Mouse (Mus musculus) cerebellum, adult 11-12 months (tissue): ENCODE results near the gene Gm10037.
"Not testable (repeated sequence)": the region's sequence is repeated elsewhere in the genome, so short reads cannot be mapped to it uniquely, and the experiment has no call there.

Experiments
- DNase-seq: peaks from one replicate; pipeline ENCODE4 v3.0.0; 2022

Gm10037 gene

GRCm38 (mm10) chr13:67830911-67831336 lies at the start of gene Gm10037:
Gene Gm10037, plus strand, starts transcription at chr13:67831106.
- peak; percentile 65 for DNase-seq

- no peak for DNase-seq
These were observed 38.9 kb upstream of the Gm10037 start for GRCm38 (mm10) chr13:67791921-67792455.

GRCm38 (mm10) chr13:67798618-67799017 lies 32.3 kb upstream of the Gm10037 start:
- DNase-seq: no peak

- not testable (repeated sequence) for DNase-seq
These were observed 31.8 kb upstream of the Gm10037 start for GRCm38 (mm10) chr13:67799151-67799550.

GRCm38 (mm10) chr13:67811651-67812210 lies 19.2 kb upstream of the Gm10037 start:
- DNase-seq: no peak

- DNase-seq: peak; percentile 24
These were observed 17.8 kb upstream of the Gm10037 start for GRCm38 (mm10) chr13:67812961-67813709.

- peak; percentile 84 for DNase-seq
These were observed 16.9 kb upstream of the Gm10037 start, which contains the start of gene Zfp273 for GRCm38 (mm10) chr13:67813710-67814660. Gene Zfp273, plus strand, starts transcription at chr13:67813740.

GRCm38 (mm10) chr13:67818636-67819035 lies 12.3 kb upstream of the Gm10037 start:
- DNase-seq: no peak

GRCm38 (mm10) chr13:67833137-67833536 lies 2.2 kb downstream of the Gm10037 start:
- not testable (repeated sequence) for DNase-seq

- no peak for DNase-seq
These were observed 12.8 kb downstream of the Gm10037 start for GRCm38 (mm10) chr13:67843775-67844118.

- DNase-seq: peak; percentile 32
These were observed 13.4 kb downstream of the Gm10037 start for GRCm38 (mm10) chr13:67844119-67844852.

- peak; percentile 12 for DNase-seq
These were observed 13.9 kb downstream of the Gm10037 start for GRCm38 (mm10) chr13:67844853-67845194.

- DNase-seq: no peak
These were observed 19.5 kb downstream of the Gm10037 start for GRCm38 (mm10) chr13:67850361-67850760.

- DNase-seq: no peak
These were observed 22.2 kb downstream of the Gm10037 start for GRCm38 (mm10) chr13:67853130-67853529.

- DNase-seq: no peak
These were observed 23.1 kb downstream of the Gm10037 start for GRCm38 (mm10) chr13:67853983-67854382.

- DNase-seq: no peak
These were observed 26.4 kb downstream of the Gm10037 start for GRCm38 (mm10) chr13:67857317-67857716.

- DNase-seq: no peak
These were observed 31.6 kb downstream of the Gm10037 start for GRCm38 (mm10) chr13:67862508-67862907.

GRCm38 (mm10) chr13:67863026-67863425 lies 32.1 kb downstream of the Gm10037 start, which contains the start of gene BC048507:
Gene BC048507, plus strand, starts transcription at chr13:67863326.
- no peak for DNase-seq

GRCm38 (mm10) chr13:67864764-67865350 lies 34.0 kb downstream of the Gm10037 start:
- DNase-seq: no peak

GRCm38 (mm10) chr13:67867899-67868298 lies 37.0 kb downstream of the Gm10037 start:
- DNase-seq: no peak

- not testable (repeated sequence) for DNase-seq
These were observed 45.3 kb downstream of the Gm10037 start for GRCm38 (mm10) chr13:67876049-67876698.
